Mouse (Mus musculus): ENCODE data around the gene Ppp1r14c. TPM values are rescaled to one million over a fixed set of nuclear protein-coding genes. Genes with fewer than 3 reads are reported as not detected.

Ppp1r14c gene
- polyA plus RNA-seq, 1 experiment from 2014 or later, result 315 TPM

GRCm38 (mm10) chr10:3403416-3404137 lies 37.7 kb downstream of the Ppp1r14c start:
- no peak overlapping the region for H3K9ac ChIP-seq (ENCODE audit: low read length)
- no peaks in the 10 kb centered on the region for H3K9me3 ChIP-seq (ENCODE audit: control insufficient read depth, low read length)
- no peak overlapping the region for H3K4me3 ChIP-seq (ENCODE audit: control insufficient read depth in 1 of 2, insufficient read depth in 1 of 2, low read depth in 1 of 2, low read length in 2 of 2)
- 54% methylated on average over 7 of the region's 7 CpGs for whole genome bisulfite sequencing
- no peak overlapping the region for H3K4me2 ChIP-seq (ENCODE audit: low read length)
- peak overlapping the region in 1 of 2 experiments; percentile 4; a peak in 2 of 4 replicates for H3K27ac ChIP-seq (replicated peaks in 1 of 2; ENCODE audit: control insufficient read depth in 1 of 2, insufficient read depth in 1 of 2, low read depth in 2 of 2, low read length in 2 of 2)
- peaks cover 18% of the 10 kb centered on the region; the same call in 1 of the 2 replicates for H3K36me3 ChIP-seq (ENCODE audit: control insufficient read depth, insufficient read depth, low read length)
- H3K27me3 ChIP-seq (ENCODE audit: control insufficient read depth, insufficient read depth, low read length), result no peaks in the 10 kb centered on the region
- H3K4me1 ChIP-seq (ENCODE audit: control insufficient read depth in 2 of 2, insufficient read depth in 2 of 2, low read length in 2 of 2), result peaks cover 11 to 56% of the 10 kb centered on the region in 2 experiments
- ATAC-seq (ENCODE audit: insufficient number of reproducible peaks, insufficient read depth, low FRiP score, low read depth), result no peak

GRCm38 (mm10) chr10:3404362-3404761 lies 38.5 kb downstream of the Ppp1r14c start:
- H3K27me3 ChIP-seq (ENCODE audit: control insufficient read depth, insufficient read depth, low read length), result no peaks in the 10 kb centered on the region
- ATAC-seq (ENCODE audit: insufficient number of reproducible peaks, insufficient read depth, low FRiP score, low read depth), result no peak
- no peak overlapping the region for H3K4me3 ChIP-seq (ENCODE audit: control insufficient read depth in 1 of 2, insufficient read depth in 1 of 2, low read depth in 1 of 2, low read length in 2 of 2)
- no peak overlapping the region for H3K4me2 ChIP-seq (ENCODE audit: low read length)
- H3K9me3 ChIP-seq (ENCODE audit: control insufficient read depth, low read length), result no peaks in the 10 kb centered on the region
- H3K4me1 ChIP-seq (ENCODE audit: control insufficient read depth in 2 of 2, insufficient read depth in 2 of 2, low read length in 2 of 2), result peaks cover 16 to 61% of the 10 kb centered on the region in 2 experiments
- 90% methylated on average over 4 of the region's 4 CpGs for WGBS
- no peak overlapping the region for H3K9ac ChIP-seq (ENCODE audit: low read length)
- H3K27ac ChIP-seq (replicated peaks in 1 of 2; ENCODE audit: control insufficient read depth in 1 of 2, insufficient read depth in 1 of 2, low read depth in 2 of 2, low read length in 2 of 2), result 0 out of 4 replicates have a peak overlapping the region, but pooled peaks of 1 of the 2 experiments have one; percentile 24
- H3K36me3 ChIP-seq (ENCODE audit: control insufficient read depth, insufficient read depth, low read length), result peaks cover 18% of the 10 kb centered on the region; the same call in 1 of the 2 replicates

GRCm38 (mm10) chr10:3406280-3406679 lies 40.4 kb downstream of the Ppp1r14c start:
- peaks cover 18% of the 10 kb centered on the region; the same call in 1 of the 2 replicates for H3K36me3 ChIP-seq (ENCODE audit: control insufficient read depth, insufficient read depth, low read length)
- no peaks in the 10 kb centered on the region for H3K9me3 ChIP-seq (ENCODE audit: control insufficient read depth, low read length)
- no peak overlapping the region for H3K4me3 ChIP-seq (ENCODE audit: control insufficient read depth in 1 of 2, insufficient read depth in 1 of 2, low read depth in 1 of 2, low read length in 2 of 2)
- ATAC-seq (ENCODE audit: insufficient number of reproducible peaks, insufficient read depth, low FRiP score, low read depth), result no peak
- no peak overlapping the region for H3K9ac ChIP-seq (ENCODE audit: low read length)
- WGBS, result 45% methylated on average over 2 of the region's 2 CpGs
- no peak overlapping the region for H3K27ac ChIP-seq (replicated peaks in 1 of 2; ENCODE audit: control insufficient read depth in 1 of 2, insufficient read depth in 1 of 2, low read depth in 2 of 2, low read length in 2 of 2)
- peaks cover 21 to 63% of the 10 kb centered on the region in 2 experiments for H3K4me1 ChIP-seq (ENCODE audit: control insufficient read depth in 2 of 2, insufficient read depth in 2 of 2, low read length in 2 of 2)
- H3K4me2 ChIP-seq (ENCODE audit: low read length), result no peak overlapping the region
- no peaks in the 10 kb centered on the region for H3K27me3 ChIP-seq (ENCODE audit: control insufficient read depth, insufficient read depth, low read length)

GRCm38 (mm10) chr10:3408036-3408661 lies 42.3 kb downstream of the Ppp1r14c start:
- H3K9me3 ChIP-seq (ENCODE audit: control insufficient read depth, low read length), result no peaks in the 10 kb centered on the region
- no peak overlapping the region for H3K4me3 ChIP-seq (ENCODE audit: control insufficient read depth in 1 of 2, insufficient read depth in 1 of 2, low read depth in 1 of 2, low read length in 2 of 2)
- H3K4me1 ChIP-seq (ENCODE audit: control insufficient read depth in 2 of 2, insufficient read depth in 2 of 2, low read length in 2 of 2), result peaks cover 31 to 65% of the 10 kb centered on the region in 2 experiments
- no peak for ATAC-seq (ENCODE audit: insufficient number of reproducible peaks, insufficient read depth, low FRiP score, low read depth)
- no peaks in the 10 kb centered on the region for H3K27me3 ChIP-seq (ENCODE audit: control insufficient read depth, insufficient read depth, low read length)
- no peak overlapping the region for H3K4me2 ChIP-seq (ENCODE audit: low read length)
- WGBS, result 55% methylated on average over 6 of the region's 6 CpGs
- peaks cover 18% of the 10 kb centered on the region; the same call in 1 of the 2 replicates for H3K36me3 ChIP-seq (ENCODE audit: control insufficient read depth, insufficient read depth, low read length)
- H3K9ac ChIP-seq (ENCODE audit: low read length), result no peak overlapping the region
- H3K27ac ChIP-seq (replicated peaks in 1 of 2; ENCODE audit: control insufficient read depth in 1 of 2, insufficient read depth in 1 of 2, low read depth in 2 of 2, low read length in 2 of 2), result no peak overlapping the region; a peak in 1 of 4 replicates

- H3K9me3 ChIP-seq (ENCODE audit: control insufficient read depth, low read length), result no peaks in the 10 kb centered on the region
- no peak overlapping the region for H3K4me3 ChIP-seq (ENCODE audit: control insufficient read depth in 1 of 2, insufficient read depth in 1 of 2, low read depth in 1 of 2, low read length in 2 of 2)
- peaks cover 18% of the 10 kb centered on the region; the same call in 1 of the 2 replicates for H3K36me3 ChIP-seq (ENCODE audit: control insufficient read depth, insufficient read depth, low read length)
- no peak overlapping the region for H3K4me2 ChIP-seq (ENCODE audit: low read length)
- 51% methylated on average over 3 of the region's 3 CpGs for WGBS
- no peak overlapping the region for H3K9ac ChIP-seq (ENCODE audit: low read length)
- no peak for ATAC-seq (ENCODE audit: insufficient number of reproducible peaks, insufficient read depth, low FRiP score, low read depth)
- peaks cover 33 to 65% of the 10 kb centered on the region in 2 experiments for H3K4me1 ChIP-seq (ENCODE audit: control insufficient read depth in 2 of 2, insufficient read depth in 2 of 2, low read length in 2 of 2)
- no peaks in the 10 kb centered on the region for H3K27me3 ChIP-seq (ENCODE audit: control insufficient read depth, insufficient read depth, low read length)
- H3K27ac ChIP-seq (replicated peaks in 1 of 2; ENCODE audit: control insufficient read depth in 1 of 2, insufficient read depth in 1 of 2, low read depth in 2 of 2, low read length in 2 of 2), result no peak overlapping the region; a peak in 1 of 4 replicates
These were observed 42.8 kb downstream of the Ppp1r14c start for GRCm38 (mm10) chr10:3408699-3409098.

GRCm38 (mm10) chr10:3411222-3411621 lies 45.4 kb downstream of the Ppp1r14c start:
- Histone ChIP-seq H3K27ac (replicated peaks in 1 of 2; ENCODE audit: control insufficient read depth in 1 of 2, insufficient read depth in 1 of 2, low read depth in 2 of 2, low read length in 2 of 2) (peak overlapping the region in 1 of 2 experiments; percentile 33; a peak in 2 of 4 replicates), H3K9ac (ENCODE audit: low read length) (no peak overlapping the region), H3K4me2 (ENCODE audit: low read length) (no peak overlapping the region), H3K4me1 (ENCODE audit: control insufficient read depth in 2 of 2, insufficient read depth in 2 of 2, low read length in 2 of 2) (peaks cover 48 to 74% of the 10 kb centered on the region in 2 experiments), H3K9me3 (ENCODE audit: control insufficient read depth, low read length) (no peaks in the 10 kb centered on the region), H3K36me3 (ENCODE audit: control insufficient read depth, insufficient read depth, low read length) (peaks cover 7% of the 10 kb centered on the region; the same call in 1 of the 2 replicates), H3K4me3 (ENCODE audit: control insufficient read depth in 1 of 2, insufficient read depth in 1 of 2, low read depth in 1 of 2, low read length in 2 of 2) (no peak overlapping the region), H3K27me3 (ENCODE audit: control insufficient read depth, insufficient read depth, low read length) (no peaks in the 10 kb centered on the region)
- no peak for ATAC-seq (ENCODE audit: insufficient number of reproducible peaks, insufficient read depth, low FRiP score, low read depth)
- 47% methylated on average over 3 of the region's 3 CpGs for WGBS

- Histone ChIP-seq H3K4me1 (ENCODE audit: control insufficient read depth in 2 of 2, insufficient read depth in 2 of 2, low read length in 2 of 2) (peaks cover 52 to 76% of the 10 kb centered on the region in 2 experiments), H3K9ac (ENCODE audit: low read length) (no peak overlapping the region), H3K9me3 (ENCODE audit: control insufficient read depth, low read length) (no peaks in the 10 kb centered on the region), H3K27ac (replicated peaks in 1 of 2; ENCODE audit: control insufficient read depth in 1 of 2, insufficient read depth in 1 of 2, low read depth in 2 of 2, low read length in 2 of 2) (peak overlapping the region in 1 of 2 experiments; percentile 2; a peak in 2 of 4 replicates), H3K27me3 (ENCODE audit: control insufficient read depth, insufficient read depth, low read length) (no peaks in the 10 kb centered on the region), H3K4me3 (ENCODE audit: control insufficient read depth in 1 of 2, insufficient read depth in 1 of 2, low read depth in 1 of 2, low read length in 2 of 2) (no peak overlapping the region), H3K36me3 (ENCODE audit: control insufficient read depth, insufficient read depth, low read length) (0 out of 2 replicates have a peak, but pooled peaks cover 5% of the 10 kb centered on the region), H3K4me2 (ENCODE audit: low read length) (no peak overlapping the region)
- 75% methylated on average over 2 of the region's 2 CpGs for WGBS
- no peak for ATAC-seq (ENCODE audit: insufficient number of reproducible peaks, insufficient read depth, low FRiP score, low read depth)
These were observed 45.8 kb downstream of the Ppp1r14c start for GRCm38 (mm10) chr10:3411639-3412038.

Measured in heart, embryonic 14.5 days (tissue).